Mouse (Mus musculus) lung, adult 2 months (tissue): ENCODE results near the gene Mog. TPM values are rescaled to one million over a fixed set of nuclear protein-coding genes. Genes with fewer than 3 reads are reported as not detected.

Experiments used
- DNase-seq: peaks from one replicate; pipeline ENCODE4 v3.0.0; 2022
- H3K4me1 ChIP-seq: fragments of 200-500 bp; 2 replicates; pipeline ENCODE4 v1.6.1; 2011; ENCODE audit warnings: low read length; ENCODE audit not compliant: control insufficient read depth, insufficient read depth
- H3K4me3 ChIP-seq: fragments of 200-500 bp; replicated peaks from 2 replicates; pipeline ENCODE3; 2011; ENCODE audit warnings: low read depth, mild to moderate bottlenecking, control low read depth, low read length; ENCODE audit errors: extremely low read depth
- CTCF ChIP-seq: fragments of 200-500 bp; IDR thresholded peaks from 2 replicates; pipeline ENCODE4 v1.5.1; 2011; ENCODE audit warnings: mild to moderate bottlenecking, low read length, control low read depth; ENCODE audit not compliant: insufficient read depth
- POLR2A ChIP-seq: fragments of 200-500 bp; IDR thresholded peaks from 2 replicates; pipeline ENCODE4 v1.6.1; 2011; ENCODE audit warnings: low read depth, mild to moderate bottlenecking, control low read depth, low read length, borderline replicate concordance; ENCODE audit errors: extremely low read depth
- whole genome bisulfite sequencing: fragments of 180-500 bp; shearing (Covaris S2); methylation state at CpG from one replicate; pipeline ENCODE4 v1.1.7; 2018; 5-methylcytosine and 5-hydroxymethylcytosine counted together
- polyA plus RNA-seq: library from polyadenylated mRNA; depleted of rRNA; stranded (reverse); fragments of >200 nt; gene quantifications from 2 replicates; pipeline ENCODE4 v1.2.3, GENCODE M21; 2012

Gene Mog
- polyA plus RNA-seq, 1 experiment = not detected

- Histone ChIP-seq H3K4me1 (no peaks in the 10 kb centered on the region), H3K4me3 (no peak overlapping the region)
- 75% methylated on average over 3 of the region's 3 CpGs for WGBS
- DNase-seq = no peak
- TF ChIP-seq POLR2A = no peak
- TF ChIP-seq CTCF = no peak
These were observed 38.2 kb upstream of the Mog start for GRCm38 (mm10) chr17:37061435-37061834.

GRCm38 (mm10) chr17:37056957-37057356, 33.8 kb upstream of the Mog start:
- 87% methylated on average over 6 of the region's 6 CpGs for WGBS
- DNase-seq = no peak
- no peak overlapping the region for H3K4me3 ChIP-seq
- TF ChIP-seq CTCF = no peak
- no peak for TF ChIP-seq POLR2A
- no peaks in the 10 kb centered on the region for H3K4me1 ChIP-seq

- no peak for DNase-seq
- WGBS = 61% methylated on average over 4 of the region's 4 CpGs
- H3K4me3 ChIP-seq = no peak overlapping the region
- H3K4me1 ChIP-seq = peaks cover 1% of the 10 kb centered on the region; the same call in 1 of the 2 replicates
- no peak for TF ChIP-seq CTCF
- no peak for TF ChIP-seq POLR2A
These were observed 28.5 kb upstream of the Mog start for GRCm38 (mm10) chr17:37051745-37052144.

- DNase-seq = no peak
- Histone ChIP-seq H3K4me3 (no peak overlapping the region), H3K4me1 (peaks cover 3% of the 10 kb centered on the region; the same call in 1 of the 2 replicates)
- TF ChIP-seq POLR2A (no peak), CTCF (no peak)
- 39% methylated on average over 27 of the region's 27 CpGs for WGBS
These were observed 27.7 kb upstream of the Mog start for GRCm38 (mm10) chr17:37050876-37051275.

- H3K4me3 ChIP-seq = peak overlapping the region; percentile 50
- DNase-seq = peak; percentile 76
- H3K4me1 ChIP-seq = peaks cover 4% of the 10 kb centered on the region; the same call in 1 of the 2 replicates
- TF ChIP-seq CTCF = no peak
- TF ChIP-seq POLR2A = peak; percentile 75; the same call in 1 of the 2 replicates
- WGBS = 10% methylated on average over 22 of the region's 22 CpGs
These were observed 27.2 kb upstream of the Mog start for GRCm38 (mm10) chr17:37050399-37050798.

- DNase-seq = peak; percentile 70
- no peak for TF ChIP-seq POLR2A
- TF ChIP-seq CTCF = 0 out of 2 replicates have a peak, but pooled peaks have one; percentile 8
- Histone ChIP-seq H3K4me3 (peak overlapping the region; percentile 50), H3K4me1 (peaks cover 8% of the 10 kb centered on the region; the same call in 1 of the 2 replicates)
- WGBS = 24% methylated on average over 39 of the region's 39 CpGs
These were observed 26.5 kb upstream of the Mog start for GRCm38 (mm10) chr17:37049570-37050310.

- no peak for TF ChIP-seq CTCF
- TF ChIP-seq POLR2A = no peak
- no peak for DNase-seq
- WGBS = 78% methylated on average over 7 of the region's 7 CpGs
- Histone ChIP-seq H3K4me3 (no peak overlapping the region), H3K4me1 (peaks cover 8% of the 10 kb centered on the region; the same call in 1 of the 2 replicates)
These were observed 25.2 kb upstream of the Mog start for GRCm38 (mm10) chr17:37048383-37048782.

GRCm38 (mm10) chr17:37047981-37048380, 24.8 kb upstream of the Mog start:
- 42% methylated on average over 3 of the region's 3 CpGs for WGBS
- peaks cover 8% of the 10 kb centered on the region; the same call in 1 of the 2 replicates for H3K4me1 ChIP-seq

GRCm38 (mm10) chr17:37047332-37047976, 24.3 kb upstream of the Mog start:
- DNase-seq = no peak
- H3K4me3 ChIP-seq = no peak overlapping the region
- no peak for TF ChIP-seq CTCF
- no peak for TF ChIP-seq POLR2A
- 68% methylated on average over 19 of the region's 19 CpGs for WGBS
- H3K4me1 ChIP-seq = peaks cover 8% of the 10 kb centered on the region; the same call in 1 of the 2 replicates

More at GRCm38 (mm10) chr17:37047981-37048380, 24.8 kb upstream of the Mog start:
- TF ChIP-seq POLR2A = no peak
- TF ChIP-seq CTCF = no peak
- no peak for DNase-seq
- no peak overlapping the region for H3K4me3 ChIP-seq
